Mouse (Mus musculus) small intestine, adult 10 weeks (tissue): Measurements from ENCODE around the gene Eif2ak2. TPM values are rescaled to one million over a fixed set of nuclear protein-coding genes. Genes with fewer than 3 reads are reported as not detected.

ENCODE experiments used
- polyA plus RNA-seq: library from polyadenylated mRNA; stranded (reverse); fragments of 350-450 nt; fragmentation: Illumina TruSeq; extraction: RNeasy Lipid Tissue Mini Kit (QIAGEN cat#74804); gene quantifications from one replicate; pipeline ENCODE4 v1.2.3, GENCODE M21; 2014; ENCODE audit warnings: low replicate concordance

Eif2ak2 gene
- polyA plus RNA-seq, result 85.2 TPM

DNA sequence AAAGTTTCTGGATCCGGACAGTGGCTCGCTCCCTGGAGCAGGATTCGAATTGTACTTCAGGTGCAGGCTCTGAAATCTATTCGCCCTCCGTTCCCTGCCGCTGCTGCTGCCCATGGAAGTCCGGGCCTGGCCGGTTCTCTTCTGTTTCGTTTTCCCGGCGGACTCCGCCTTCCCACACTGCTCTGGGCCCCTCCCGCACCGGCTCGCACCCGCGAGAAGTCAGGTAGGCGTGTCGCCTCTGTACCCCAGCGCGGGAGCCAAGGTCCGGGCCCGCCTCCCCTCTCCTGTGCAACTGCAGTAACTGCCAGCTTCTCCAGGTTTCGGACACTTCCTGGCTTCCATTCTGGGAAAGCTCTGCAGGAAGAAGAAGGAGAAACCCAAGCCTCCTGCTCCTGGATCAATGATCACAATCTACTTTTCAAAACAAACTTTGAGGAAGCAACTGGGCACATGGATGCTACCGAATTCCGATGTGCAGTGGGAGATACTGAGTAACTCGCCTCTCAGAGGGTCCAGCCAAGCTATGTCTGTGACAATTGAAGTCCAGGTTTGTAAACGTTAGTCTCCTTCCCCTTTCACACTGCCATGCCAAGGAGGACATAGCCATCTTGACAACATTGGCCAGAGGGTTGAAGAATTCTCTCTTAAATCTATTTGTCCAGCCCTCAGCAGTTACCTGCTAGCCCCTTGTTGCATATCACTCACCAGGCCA, at the start of gene Eif2ak2:
TSS of gene Eif2ak2 (minus strand) at position 173 of the 712 bp plus-strand sequence.

DNA sequence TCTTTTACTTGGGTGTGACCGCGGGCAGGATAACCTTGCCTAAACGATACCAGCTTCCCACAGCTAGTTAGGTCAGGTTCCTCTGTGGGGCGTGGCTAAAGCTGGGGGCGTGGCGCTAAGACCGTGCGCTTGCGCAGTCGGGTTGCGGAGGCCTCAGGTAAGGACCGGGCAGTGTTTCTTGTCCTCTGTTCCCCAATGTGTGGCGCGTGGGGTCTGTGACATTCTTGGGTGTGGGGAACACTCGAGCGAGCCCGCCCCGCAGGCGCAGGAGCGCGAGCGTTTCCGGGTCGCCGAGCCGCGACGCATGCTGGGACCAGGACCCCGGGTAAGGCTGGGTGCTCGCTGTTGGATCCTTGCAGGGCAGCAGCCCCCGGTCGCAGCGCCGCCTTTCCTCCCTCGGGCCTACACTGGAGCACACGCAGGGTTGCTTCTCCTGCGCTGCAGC, 34.0 kb upstream of the Eif2ak2 start, which contains the start of gene Cebpzos:
TSS of gene Cebpzos (plus strand) at position 132 of the 445 bp plus-strand sequence.

DNA sequence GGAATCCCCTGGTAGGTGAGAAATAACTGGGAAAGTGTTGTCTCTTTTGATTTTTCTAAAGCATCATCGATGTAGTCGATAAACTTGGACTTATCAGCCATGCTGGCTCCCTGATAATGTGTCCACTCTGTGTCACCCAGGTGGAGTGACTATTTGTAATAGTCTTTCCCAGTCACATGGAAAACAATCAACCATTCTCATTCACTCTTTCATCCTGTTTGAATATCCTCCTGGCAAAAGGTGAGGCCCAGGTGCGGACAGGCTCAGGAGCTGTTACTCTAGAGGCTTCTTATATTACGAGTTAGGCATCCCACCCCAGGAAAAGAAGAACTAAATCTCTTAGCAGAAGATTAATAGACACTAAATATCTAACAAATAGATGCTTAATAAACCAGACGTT, 24.5 kb upstream of the Eif2ak2 start, which contains the start of gene Sult6b1:
TSS of gene Sult6b1 (minus strand) at position 101 of the 400 bp plus-strand sequence.

DNA sequence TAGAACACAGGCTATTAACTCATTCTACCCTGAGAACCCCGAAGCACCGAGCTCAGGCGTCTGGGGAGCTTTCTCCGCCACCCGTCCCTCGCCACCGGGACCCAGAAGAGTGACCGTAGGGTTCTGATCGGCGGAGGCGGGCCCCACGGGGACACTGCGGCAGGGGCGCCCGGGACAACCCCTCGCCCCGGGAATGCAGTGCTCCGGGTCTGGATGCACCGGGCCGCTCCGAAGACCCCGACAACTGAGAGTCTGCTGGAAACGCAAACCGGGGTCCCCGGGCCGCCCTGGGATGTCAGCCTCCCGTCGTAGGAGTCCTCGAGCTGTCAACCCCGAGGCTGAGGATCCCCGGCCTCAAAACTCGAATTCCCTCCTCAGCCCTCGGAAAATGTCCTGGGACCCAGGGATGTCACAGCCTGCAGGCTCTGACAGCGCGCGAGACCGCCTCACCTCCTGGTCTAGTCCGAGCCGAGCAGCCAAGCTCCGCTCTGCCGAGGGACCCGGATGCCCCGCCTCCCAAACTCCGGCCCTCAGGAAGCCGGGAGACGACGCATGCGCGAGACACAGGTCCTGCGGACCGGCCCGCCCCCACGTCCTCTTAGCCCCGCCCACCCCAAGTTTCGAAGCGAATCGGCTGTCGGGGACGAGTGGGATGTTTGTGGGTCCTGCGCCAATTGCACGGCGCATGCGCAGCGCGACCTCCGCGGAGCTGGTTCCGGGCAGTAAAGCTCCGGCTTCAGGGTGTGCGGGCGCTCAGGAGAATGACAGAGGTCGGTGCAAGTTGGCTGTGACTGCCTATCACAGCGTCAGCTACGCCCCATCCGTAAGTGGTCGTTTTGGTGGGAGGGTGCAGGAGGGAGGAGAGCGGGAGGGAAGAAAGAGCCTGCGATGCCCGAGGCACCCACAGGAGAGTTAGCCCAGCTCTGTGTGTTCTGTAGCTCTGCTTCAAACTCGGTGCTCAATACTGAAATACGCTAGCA, 47.2 kb downstream of the Eif2ak2 start, which contains the start of the genes Heatr5b and Gpatch11:
TSS of gene Heatr5b (minus strand) at position 509 of the 980 bp plus-strand sequence.
TSS of gene Gpatch11 (plus strand) at position 712 of the 980 bp plus-strand sequence.

Other genes with a start within 250 kb of the Eif2ak2 start
- 32.6 TPM for gene Strn, start 145.4 kb downstream of the Eif2ak2 start, polyA plus RNA-seq
- 5.7 TPM for gene Heatr5b, start 47.2 kb downstream of the Eif2ak2 start, polyA plus RNA-seq
- gene Gpatch11, start 47.0 kb downstream of the Eif2ak2 start, polyA plus RNA-seq, result 24.1 TPM
- not detected for gene Sult6b1, start 24.4 kb upstream of the Eif2ak2 start, polyA plus RNA-seq
- gene Cebpzos, start 33.9 kb upstream of the Eif2ak2 start, polyA plus RNA-seq, result 69.9 TPM
- gene Cebpz, start 54.5 kb upstream of the Eif2ak2 start, polyA plus RNA-seq, result 36.2 TPM
- 21.1 TPM for gene Ndufaf7, start 54.6 kb upstream of the Eif2ak2 start, polyA plus RNA-seq
- 17.3 TPM for gene Prkd3, start 138.2 kb upstream of the Eif2ak2 start, polyA plus RNA-seq
- 22.5 TPM for gene Qpct, start 169.3 kb upstream of the Eif2ak2 start, polyA plus RNA-seq